Comparison of ENCODE assay signal across 29 mouse cellular contexts in genomic region chr11:22668220-22668619, GRCm38 (mm10).
A peak's percentile ranks its signal among the peaks of the same experiment; 100 is the strongest.
DNase-seq lines count a peak whose midpoint lies in the region; ATAC-seq and TF ChIP-seq lines count a peak whose summit lies in the region.
"Had no signal": no experiment of that assay in that cellular context is flagged by ENCODE, and none has a peak within 500 bp of the region (broad histone marks: within the 10 kb centered on the region; RNA-seq: fewer than 3 reads in every experiment).

No protein-coding gene starts in this region.

- H3K79me3 ChIP-seq in C2C12 (ENCODE audit: low read depth): no peaks in the 10 kb centered on the region

- 0 out of 2 replicates have a peak, but pooled peaks cover 3% of the 10 kb centered on the region for H3K4me1 ChIP-seq in stomach, embryonic 16.5 days (ENCODE audit: control insufficient read depth, insufficient read depth, low read length)
- H3K4me1 ChIP-seq in kidney, embryonic 16.5 days (ENCODE audit: insufficient read depth, low read length): no peaks in the 10 kb centered on the region
- H3K4me1 ChIP-seq: embryonic facial prominence, embryonic 13.5 days had no signal

- H3K4me3 ChIP-seq in C2C12 (ENCODE audit: insufficient read depth, poor library complexity, severe bottlenecking): no peak overlapping the region
- H3K4me3 ChIP-seq in macrophage (ENCODE audit: inconsistent target): no peak overlapping the region
- H3K4me3 ChIP-seq in stomach, embryonic 16.5 days (replicated peaks; ENCODE audit: low read length): no peak overlapping the region
- no peak overlapping the region for H3K4me3 ChIP-seq in kidney, embryonic 16.5 days (ENCODE audit: low read length)
- H3K4me3 ChIP-seq: embryonic facial prominence, embryonic 10.5 days; embryonic facial prominence, embryonic 13.5 days; erythroblast, embryonic 14.5 days; forebrain, embryonic 12.5 days; forebrain, embryonic 15.5 days; heart, embryonic 12.5 days; heart, embryonic 15.5 days; hindbrain, embryonic 10.5 days; hindbrain, embryonic 13.5 days had no signal

- H3K79me2 ChIP-seq in C2C12 (ENCODE audit: control insufficient read depth, insufficient read depth): no peaks in the 10 kb centered on the region
- no peaks in the 10 kb centered on the region for H3K79me2 ChIP-seq in macrophage (ENCODE audit: inconsistent target)

- H3K9me3 ChIP-seq in stomach, embryonic 16.5 days (replicated peaks; ENCODE audit: control insufficient read depth, low read length): no peaks in the 10 kb centered on the region
- H3K9me3 ChIP-seq in kidney, embryonic 16.5 days (ENCODE audit: low read length): no peaks in the 10 kb centered on the region
- H3K9me3 ChIP-seq: embryonic facial prominence, embryonic 10.5 days; embryonic facial prominence, embryonic 13.5 days; forebrain, embryonic 12.5 days; forebrain, embryonic 15.5 days; heart, embryonic 12.5 days; heart, embryonic 15.5 days; hindbrain, embryonic 10.5 days; hindbrain, embryonic 13.5 days had no signal

- DNase-seq in thymus, postnatal 10 days (ENCODE audit: low spot score in 2 of 2): no peak
- no peak for DNase-seq in retina, postnatal 1 day
- DNase-seq: adrenal gland, postnatal 10 days; B cell, adult 2 months; cerebellum, adult 11-12 months; cerebellum, adult 8-10 months; cerebellum, postnatal 10 days; cerebellum, postnatal 36 days; embryo, embryonic 11 days; gastrocnemius, postnatal 25 days; heart, adult 18-20 months; heart, postnatal 10 days; heart, postnatal 36 days had no signal

- no peak overlapping the region for H3K9ac ChIP-seq in stomach, embryonic 16.5 days (ENCODE audit: low read length)
- no peak overlapping the region for H3K9ac ChIP-seq in kidney, embryonic 16.5 days (replicated peaks; ENCODE audit: low read length)
- H3K9ac ChIP-seq: embryonic facial prominence, embryonic 13.5 days; forebrain, embryonic 12.5 days; forebrain, embryonic 15.5 days; heart, embryonic 12.5 days; heart, embryonic 15.5 days; hindbrain, embryonic 13.5 days had no signal

- peak; percentile 69; the same call in 1 of the 2 replicates for ATAC-seq in stomach, embryonic 16.5 days (ENCODE audit: insufficient read depth, low FRiP score)
- ATAC-seq in kidney, embryonic 16.5 days (ENCODE audit: low FRiP score, low TSS enrichment): no peak
- ATAC-seq: activated CD4-positive, CD25-positive, alpha-beta regulatory T cell, adult 4 months; CD4-positive, CD25-positive, alpha-beta regulatory T cell, adult 4 months; forebrain, embryonic 15.5 days; hindbrain, embryonic 16.5 days had no signal

- WGBS in macrophage (ENCODE audit: missing documents): 30% methylated on average over 2 of the region's 2 CpGs
- 22% methylated on average over 2 of the region's 2 CpGs for WGBS in stomach, embryonic 16.5 days
- WGBS in kidney, embryonic 16.5 days: 56% methylated on average over 2 of the region's 2 CpGs

- H3K4me2 ChIP-seq in stomach, embryonic 16.5 days (ENCODE audit: low read depth, low read length): no peak overlapping the region
- no peak overlapping the region for H3K4me2 ChIP-seq in kidney, embryonic 16.5 days (replicated peaks; ENCODE audit: low read depth, low read length)
- H3K4me2 ChIP-seq: embryonic facial prominence, embryonic 13.5 days; forebrain, embryonic 12.5 days; forebrain, embryonic 15.5 days; heart, embryonic 12.5 days; heart, embryonic 15.5 days; hindbrain, embryonic 13.5 days had no signal

- H3ac ChIP-seq in C2C12 (ENCODE audit: control insufficient read depth, insufficient read length, low read depth): no peak overlapping the region

- no peak for TF ChIP-seq CTCF in C2C12 (IDR thresholded peaks at IDR 0.05; ENCODE audit: control insufficient read depth, insufficient read depth, insufficient read length)

- H3K36me3 ChIP-seq in C2C12 (ENCODE audit: control insufficient read depth, insufficient read depth) (no peaks in the 10 kb centered on the region), macrophage (ENCODE audit: inconsistent target) (no peaks in the 10 kb centered on the region)
- H3K36me3 ChIP-seq in stomach, embryonic 16.5 days (ENCODE audit: control insufficient read depth, insufficient read depth, low read length): no peaks in the 10 kb centered on the region
- H3K36me3 ChIP-seq in kidney, embryonic 16.5 days (ENCODE audit: insufficient read depth, low read length): no peaks in the 10 kb centered on the region
- H3K36me3 ChIP-seq: embryonic facial prominence, embryonic 10.5 days; embryonic facial prominence, embryonic 13.5 days; forebrain, embryonic 12.5 days; forebrain, embryonic 15.5 days; heart, embryonic 12.5 days; heart, embryonic 15.5 days; hindbrain, embryonic 10.5 days; hindbrain, embryonic 13.5 days had no signal

- no peaks in the 10 kb centered on the region for H3K27me3 ChIP-seq in C2C12 (ENCODE audit: control insufficient read depth, insufficient read depth, insufficient read length)
- H3K27me3 ChIP-seq in stomach, embryonic 16.5 days (ENCODE audit: control insufficient read depth, insufficient read depth, low read length): no peaks in the 10 kb centered on the region
- H3K27me3 ChIP-seq in kidney, embryonic 16.5 days (ENCODE audit: insufficient read depth, low read length): no peaks in the 10 kb centered on the region
- H3K27me3 ChIP-seq: embryonic facial prominence, embryonic 13.5 days; forebrain, embryonic 12.5 days; forebrain, embryonic 15.5 days; heart, embryonic 12.5 days; heart, embryonic 15.5 days; hindbrain, embryonic 13.5 days had no signal

- H3K27ac ChIP-seq in macrophage: peak overlapping the region; percentile 59
- no peak overlapping the region for H3K27ac ChIP-seq in stomach, embryonic 16.5 days (ENCODE audit: low read length)
- no peak overlapping the region for H3K27ac ChIP-seq in kidney, embryonic 16.5 days (ENCODE audit: low read length)
- H3K27ac ChIP-seq: embryonic facial prominence, embryonic 10.5 days; embryonic facial prominence, embryonic 13.5 days; forebrain, embryonic 12.5 days; forebrain, embryonic 15.5 days; heart, embryonic 15.5 days; hindbrain, embryonic 10.5 days; hindbrain, embryonic 13.5 days had no signal

TF ChIP-seq in C2C12, 6 proteins besides CTCF, POLR2A, EP300 and RAD21:
- TF ChIP-seq MYOD1 (IDR thresholded peaks at IDR 0.05; ENCODE audit: control insufficient read depth, insufficient read length, low read depth) (no peak), FOSL1 (IDR thresholded peaks at IDR 0.05; ENCODE audit: insufficient read depth, low read length, poor library complexity, severe bottlenecking) (no peak), USF1 (IDR thresholded peaks at IDR 0.05; ENCODE audit: low read depth) (peak; percentile 86), MYOG (IDR thresholded peaks at IDR 0.05; ENCODE audit: control insufficient read depth, extremely low read depth, insufficient read length) (no peak), CEBPB (IDR thresholded peaks at IDR 0.05; ENCODE audit: low read depth) (no peak), MAX (IDR thresholded peaks at IDR 0.05) (peak; percentile 58)
